8 mouse cellular contexts compared by ENCODE assay signal in genomic region chr15:97766194-97766593, GRCm38 (mm10). TPM values are rescaled to one million over a fixed set of nuclear protein-coding genes. Genes with fewer than 3 reads are reported as not detected.
DNase-seq lines count a peak whose midpoint lies in the region; ATAC-seq lines count a peak whose summit lies in the region.

No protein-coding gene starts in this region.

- intact Hi-C loops in heart, postnatal 10 days (cut with DNase I) = loop anchor here (2.0 kb wide), 1 partner anchor 45 kb away; no protein-coding TSS in a partner anchor

- H3K36me3 ChIP-seq in intestine, embryonic 14.5 days (ENCODE audit: control insufficient read depth, insufficient read depth, low read length) = no peaks in the 10 kb centered on the region
- no peaks in the 10 kb centered on the region for H3K36me3 ChIP-seq in neural tube, embryonic 14.5 days (ENCODE audit: control insufficient read depth, insufficient read depth, low read length)

- no peak overlapping the region for H3K27ac ChIP-seq in intestine, embryonic 14.5 days (ENCODE audit: low read depth)
- peak overlapping the region; percentile 48 for H3K27ac ChIP-seq in neural tube, embryonic 14.5 days (ENCODE audit: low read depth, low read length)

- peaks cover 14% of the 10 kb centered on the region for H3K27me3 ChIP-seq in intestine, embryonic 14.5 days (replicated peaks; ENCODE audit: control insufficient read depth, insufficient read depth, low read length)
- H3K27me3 ChIP-seq in neural tube, embryonic 14.5 days (ENCODE audit: control insufficient read depth, insufficient read depth, low read length) = peaks cover 9% of the 10 kb centered on the region

- peak overlapping the region; percentile 35; the same call in 1 of the 2 replicates for H3K9ac ChIP-seq in intestine, embryonic 14.5 days (ENCODE audit: low read length)
- peak overlapping the region; percentile 52 for H3K9ac ChIP-seq in neural tube, embryonic 14.5 days (replicated peaks; ENCODE audit: low read depth, low read length)

- peak overlapping the region; percentile 96 for H3K4me2 ChIP-seq in intestine, embryonic 14.5 days (ENCODE audit: low read length)
- peak overlapping the region; percentile 78 for H3K4me2 ChIP-seq in neural tube, embryonic 14.5 days (ENCODE audit: low read depth, low read length)

- DNase-seq in heart, adult 11 months = peak; percentile 94
- DNase-seq in heart, postnatal 10 days = no peak
- peak; percentile 71 to 75 for DNase-seq in right cerebral cortex, postnatal 10 days (ENCODE audit: low spot score in 2 of 2)
- no peak for DNase-seq in right cerebral cortex, postnatal 14 days
- DNase-seq in intestine, embryonic 14.5 days (ENCODE audit: low spot score) = no peak
- DNase-seq in spleen, postnatal 10 days (ENCODE audit: low spot score in 2 of 2) = no peak

- 32% methylated on average over 8 of the region's 8 CpGs for WGBS in intestine, embryonic 14.5 days
- WGBS in neural tube, embryonic 14.5 days = 3% methylated on average over 8 of the region's 8 CpGs

- H3K4me1 ChIP-seq in intestine, embryonic 14.5 days (replicated peaks; ENCODE audit: control insufficient read depth, insufficient read depth, low read length) = peaks cover 16% of the 10 kb centered on the region
- H3K4me1 ChIP-seq in neural tube, embryonic 14.5 days (ENCODE audit: control insufficient read depth, insufficient read depth, low read length) = peaks cover 29% of the 10 kb centered on the region

- no peak for ATAC-seq in intestine, embryonic 14.5 days (replicated peaks; ENCODE audit: low FRiP score, low TSS enrichment, low read depth)
- ATAC-seq in neural tube, embryonic 14.5 days (ENCODE audit: low read depth) = peak; percentile 47
- no peak for ATAC-seq in inflammation-experienced regulatory T-cells, adult 6 months

- H3K4me3 ChIP-seq in intestine, embryonic 14.5 days (ENCODE audit: low read depth, low read length) = peak overlapping the region; percentile 44
- peak overlapping the region; percentile 30 for H3K4me3 ChIP-seq in neural tube, embryonic 14.5 days (ENCODE audit: low read depth, low read length)

- H3K9me3 ChIP-seq in intestine, embryonic 14.5 days (ENCODE audit: control insufficient read depth, low read length) = no peaks in the 10 kb centered on the region
- no peaks in the 10 kb centered on the region for H3K9me3 ChIP-seq in neural tube, embryonic 14.5 days (ENCODE audit: control insufficient read depth, low read length)

RNA-seq across cellular contexts. Expression of gene Rapgef3, which starts 1.6 kb away (rescaled TPM):
- total RNA-seq in heart, postnatal 10 days (2021) = 10 to 100 TPM; 29.2 to 30.7 TPM
- 6.3 and 8.7 TPM in 2 replicates for polyA plus RNA-seq in intestine, embryonic 14.5 days (2014; fragmentation: Nextera tagmentation; extraction: Ambion mirVana)
- polyA plus RNA-seq in neural tube, embryonic 14.5 days (2014; fragmentation: Nextera tagmentation; extraction: Ambion mirVana) = 6.7 and 9.5 TPM in 2 replicates
- not detected for polyA plus RNA-seq in inflammation-experienced regulatory T-cells, adult 6 months (2017; shearing (Covaris generic))

RNA-seq across cellular contexts. Expression of gene Slc48a1, which starts 12.1 kb away (rescaled TPM):
- 10 to 100 TPM; 62.0 to 71.0 TPM for total RNA-seq in heart, postnatal 10 days (2021)
- polyA plus RNA-seq in intestine, embryonic 14.5 days (2014; fragmentation: Nextera tagmentation; extraction: Ambion mirVana) = 22.5 and 26.7 TPM in 2 replicates
- 94.5 and 104 TPM in 2 replicates for polyA plus RNA-seq in neural tube, embryonic 14.5 days (2014; fragmentation: Nextera tagmentation; extraction: Ambion mirVana)
- polyA plus RNA-seq in inflammation-experienced regulatory T-cells, adult 6 months (2017; shearing (Covaris generic)) = 10 to 100 TPM; 30.1 to 34.1 (median 30.8) TPM

RNA-seq across cellular contexts. Expression of gene Endou, which starts 35.1 kb away (rescaled TPM):
- 1 to 10 TPM; 3.8 to 4.0 TPM for total RNA-seq in heart, postnatal 10 days (2021)
- polyA plus RNA-seq in intestine, embryonic 14.5 days (2014; fragmentation: Nextera tagmentation; extraction: Ambion mirVana) = not detected in 2 replicates
- polyA plus RNA-seq in neural tube, embryonic 14.5 days (2014; fragmentation: Nextera tagmentation; extraction: Ambion mirVana) = 0.41 TPM in 1 of 2 replicates, not detected in the other
- not detected for polyA plus RNA-seq in inflammation-experienced regulatory T-cells, adult 6 months (2017; shearing (Covaris generic))

Comparison
In these comparisons a context has a peak if more than half of its experiments do, and no peak if none do; other contexts are left out.
1. DNase-seq: peak in heart, adult 11 months (single experiment) and right cerebral cortex, postnatal 10 days (2 of 2); none in heart, postnatal 10 days (0 of 2), right cerebral cortex, postnatal 14 days (single experiment), intestine, embryonic 14.5 days (single experiment) and spleen, postnatal 10 days (0 of 2).